Mouse (Mus musculus) hindbrain, embryonic 11.5 days (tissue): ENCODE measurements around the gene Msn. TPM values are rescaled to one million over a fixed set of nuclear protein-coding genes. Genes with fewer than 3 reads are reported as not detected.
"Not testable (repeated sequence)": the region's sequence is repeated elsewhere in the genome, so short reads cannot be mapped to it uniquely, and the experiment has no call there.

ENCODE experiments used
- ATAC-seq: fragments of 200-750 bp; cut with Nextera tagmentation; 2 replicates; pipeline ENCODE4 v1.8.0; 2017; ENCODE audit warnings: mild to moderate bottlenecking, moderate TSS enrichment, moderate library complexity; ENCODE audit not compliant: low FRiP score
- DNase-seq: peaks from one replicate; pipeline ENCODE4 v3.0.0-alpha.2; 2015; ENCODE audit warnings: low spot score
- H3K27ac ChIP-seq: fragments of 300-500 bp; sonication (generic); 2 replicates; pipeline ENCODE4 v1.5.1; 2014; ENCODE audit warnings: mild to moderate bottlenecking, low read depth, low read length
- H3K27me3 ChIP-seq: fragments of 300-500 bp; sonication (generic); 2 replicates; pipeline ENCODE4 v1.6.1; 2014; ENCODE audit warnings: mild to moderate bottlenecking, low read length, moderate library complexity, mixed read lengths; ENCODE audit not compliant: control insufficient read depth, insufficient read depth
- H3K36me3 ChIP-seq: fragments of 300-500 bp; sonication (generic); 2 replicates; pipeline ENCODE4 v1.6.1; 2014; ENCODE audit warnings: mild to moderate bottlenecking, low read length, moderate library complexity, mixed read lengths; ENCODE audit not compliant: control insufficient read depth, insufficient read depth
- H3K4me1 ChIP-seq: fragments of 300-500 bp; sonication (generic); replicated peaks from 2 replicates; pipeline ENCODE4 v1.6.1; 2014; ENCODE audit warnings: low read length, mixed read lengths; ENCODE audit not compliant: control insufficient read depth, insufficient read depth
- H3K4me2 ChIP-seq: fragments of 300-500 bp; sonication (generic); replicated peaks from 2 replicates; pipeline ENCODE4 v1.6.1; 2014; ENCODE audit warnings: mild to moderate bottlenecking, low read depth, low read length
- H3K4me3 ChIP-seq: fragments of 300-500 bp; sonication (generic); 2 replicates; pipeline ENCODE4 v1.5.1; 2014; ENCODE audit warnings: low read depth, low read length
- H3K9ac ChIP-seq: fragments of 300-500 bp; sonication (generic); 2 replicates; pipeline ENCODE4 v1.6.1; 2014; ENCODE audit warnings: low read depth, low read length
- H3K9me3 ChIP-seq: fragments of 300-500 bp; sonication (generic); 2 replicates; pipeline ENCODE4 v1.6.1; 2016; ENCODE audit warnings: low read length; ENCODE audit not compliant: control insufficient read depth
- WGBS: fragments of 180-500 bp; shearing (Covaris S2); extraction: QIAGEN DNeasy Blood & Tissue Kit; methylation state at CpG from one replicate; pipeline ENCODE4 v1.1.7; 2014; 5-methylcytosine and 5-hydroxymethylcytosine counted together
- polyA plus RNA-seq: library from polyadenylated mRNA; unstranded; fragments of >200 nt; fragmentation: Nextera tagmentation; extraction: Ambion mirVana; gene quantifications from 2 replicates; pipeline ENCODE4 v1.2.1, GENCODE M21; 2014

Gene Msn
- polyA plus RNA-seq, 1 experiment from 2014 or later: 101 TPM

DNA sequence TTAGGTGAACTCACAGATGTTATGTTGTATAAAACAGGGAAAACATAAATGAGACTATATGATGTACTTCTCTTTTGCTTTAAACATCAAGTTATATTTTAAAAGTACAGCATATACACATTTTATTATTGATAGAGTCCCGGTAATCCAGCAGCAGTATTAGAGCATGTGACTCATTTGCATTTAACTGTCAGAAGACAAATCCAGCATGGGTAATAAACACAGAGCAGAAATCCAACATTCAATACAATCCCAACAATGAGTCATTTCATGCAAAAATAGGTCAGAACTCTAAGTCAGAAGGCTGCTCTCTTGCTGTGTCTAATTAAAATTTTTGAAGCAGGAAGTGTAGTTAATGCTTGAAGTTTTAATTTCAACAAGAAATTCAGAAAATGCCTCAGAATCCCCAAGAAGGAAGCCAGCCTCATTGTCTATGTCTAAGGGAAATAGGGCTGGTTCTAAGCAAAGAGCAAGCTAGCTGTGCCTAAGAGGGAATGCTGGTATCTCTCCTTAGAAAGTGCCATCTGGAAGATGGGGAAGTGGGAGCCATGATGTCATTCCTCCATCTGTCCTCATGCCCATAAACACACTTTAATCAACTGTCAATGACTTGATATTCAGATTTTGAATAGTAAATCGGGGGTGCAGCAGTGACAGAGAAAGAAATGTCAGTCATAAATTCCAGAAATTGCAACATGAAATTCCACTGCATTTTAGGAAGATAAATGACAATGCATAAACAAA, 76.0 kb downstream of the Msn start:
- Histone ChIP-seq H3K4me3 (no peak overlapping the region), H3K4me2 (no peak overlapping the region), H3K27me3 (no peaks in the 10 kb centered on the region), H3K36me3 (no peaks in the 10 kb centered on the region), H3K4me1 (no peaks in the 10 kb centered on the region), H3K27ac (no peak overlapping the region), H3K9ac (no peak overlapping the region), H3K9me3 (no peaks in the 10 kb centered on the region)
- 88% methylated on average over 2 of the region's 2 CpGs for WGBS
- no peak for ATAC-seq
- DNase-seq: no peak

DNA sequence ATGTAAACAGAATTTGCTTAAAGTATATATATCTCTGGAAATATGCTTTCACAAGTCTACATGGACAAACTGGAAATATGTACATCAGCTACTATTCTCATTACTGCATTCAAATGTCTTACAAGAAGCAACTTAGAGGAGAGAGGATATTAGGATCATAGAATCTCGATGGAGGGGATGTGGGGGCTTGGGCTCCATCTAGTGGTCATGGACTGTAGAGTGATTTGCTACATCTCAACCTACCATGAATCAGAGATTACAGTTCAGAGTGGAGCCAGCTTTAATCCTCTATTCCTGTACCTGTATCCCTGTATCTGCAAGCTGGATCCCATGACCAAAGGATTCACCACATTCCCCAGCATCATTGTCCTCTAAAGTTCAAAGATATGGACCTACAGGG, 82.6 kb downstream of the Msn start:
- H3K9me3 ChIP-seq: no peaks in the 10 kb centered on the region
- no peak overlapping the region for H3K27ac ChIP-seq
- H3K4me2 ChIP-seq: no peak overlapping the region
- ATAC-seq (no peak), DNase-seq (peak; percentile 55)
- WGBS: 21% methylated on average over 1 of the region's 1 CpGs
- H3K9ac ChIP-seq: no peak overlapping the region
- no peak overlapping the region for H3K4me3 ChIP-seq
- H3K27me3 ChIP-seq: no peaks in the 10 kb centered on the region
- no peaks in the 10 kb centered on the region for H3K4me1 ChIP-seq
- H3K36me3 ChIP-seq: no peaks in the 10 kb centered on the region

- 69% methylated on average over 5 of the region's 5 CpGs for WGBS
- no peaks in the 10 kb centered on the region for H3K36me3 ChIP-seq
- H3K4me1 ChIP-seq: no peaks in the 10 kb centered on the region
- H3K9me3 ChIP-seq: no peaks in the 10 kb centered on the region
- ATAC-seq (no peak), DNase-seq (no peak)
- H3K4me2 ChIP-seq: no peak overlapping the region
- H3K27me3 ChIP-seq: no peaks in the 10 kb centered on the region
- H3K27ac ChIP-seq: no peak overlapping the region
- no peak overlapping the region for H3K9ac ChIP-seq
- H3K4me3 ChIP-seq: no peak overlapping the region
Observed at GRCm38 (mm10) chrX:96184100-96184732, 88.4 kb downstream of the Msn start.

DNA sequence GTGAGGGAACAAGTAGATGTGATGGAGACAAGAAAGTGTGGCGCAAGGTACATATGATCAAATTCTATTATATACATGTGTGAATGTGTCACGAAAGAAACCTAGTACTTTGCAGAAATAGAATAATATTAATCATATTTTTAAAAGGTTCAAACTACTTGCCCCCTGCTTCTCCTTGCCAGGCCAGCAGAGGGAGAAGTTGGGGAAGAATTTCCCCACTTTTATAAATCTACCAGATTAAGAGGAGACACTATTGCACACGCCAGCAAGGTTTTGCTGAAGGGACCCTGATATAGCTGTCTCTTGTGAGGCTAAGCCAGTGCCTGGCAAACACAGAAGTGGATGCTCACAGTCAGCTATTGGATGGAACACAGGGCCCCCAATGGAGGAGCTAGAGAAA, 109.3 kb downstream of the Msn start:
- not testable (repeated sequence) for H3K27me3 ChIP-seq, H3K4me3 ChIP-seq, ATAC-seq, H3K4me1 ChIP-seq, H3K9ac ChIP-seq, H3K27ac ChIP-seq, H3K36me3 ChIP-seq, H3K4me2 ChIP-seq, DNase-seq, H3K9me3 ChIP-seq
- WGBS: 84% methylated on average over 3 of the region's 3 CpGs

- ATAC-seq: no peak
- DNase-seq: no peak
- Histone ChIP-seq H3K9ac (no peak overlapping the region), H3K27me3 (no peaks in the 10 kb centered on the region), H3K36me3 (no peaks in the 10 kb centered on the region), H3K4me3 (no peak overlapping the region), H3K4me1 (no peaks in the 10 kb centered on the region), H3K27ac (no peak overlapping the region), H3K9me3 (no peaks in the 10 kb centered on the region), H3K4me2 (no peak overlapping the region)
- WGBS: 58% methylated on average over 1 of the region's 1 CpGs
Observed at GRCm38 (mm10) chrX:96206872-96207271, 111.0 kb downstream of the Msn start.

GRCm38 (mm10) chrX:96218088-96218487, 122.2 kb downstream of the Msn start:
- DNase-seq: no peak
- Histone ChIP-seq H3K27me3 (no peaks in the 10 kb centered on the region), H3K9me3 (no peaks in the 10 kb centered on the region), H3K9ac (no peak overlapping the region), H3K4me2 (no peak overlapping the region), H3K36me3 (no peaks in the 10 kb centered on the region), H3K4me1 (no peaks in the 10 kb centered on the region), H3K4me3 (no peak overlapping the region), H3K27ac (no peak overlapping the region)
- 79% methylated on average over 1 of the region's 1 CpGs for WGBS
- ATAC-seq: no peak

Other genes starting within 250 kb of the Msn start
- gene Las1l, start 139.1 kb upstream of the Msn start, polyA plus RNA-seq: 48.5 and 50.3 TPM in 2 replicates
- 0.14 TPM in 1 of 2 replicates, not detected in the other for gene Vsig4, start 197.4 kb downstream of the Msn start, polyA plus RNA-seq